Mouse (Mus musculus): ENCODE results near the gene Olfr656. TPM values are rescaled to one million over a fixed set of nuclear protein-coding genes. Genes with fewer than 3 reads are reported as not detected.

Gene Olfr656
- polyA plus RNA-seq, 1 experiment from 2014 or later, result not detected

- no peaks in the 10 kb centered on the region for H3K4me1 ChIP-seq (ENCODE audit: control insufficient read depth, insufficient read depth, low read length)
- peak within 1 kb of the TSS; percentile 24; the same call in 1 of the 2 replicates for H3K4me3 ChIP-seq (replicated peaks; ENCODE audit: low read length)
- peak within 1 kb of the TSS; percentile 49 for H3K4me2 ChIP-seq (ENCODE audit: low read depth, low read length)
- ATAC-seq (ENCODE audit: insufficient read depth, low FRiP score), result peak; percentile 68; the same call in 1 of the 2 replicates
- no peaks in the 10 kb centered on the region for H3K36me3 ChIP-seq (ENCODE audit: control insufficient read depth, insufficient read depth, low read length)
- 22% methylated on average over 22 of the region's 22 CpGs for WGBS
- no peak within 1 kb of the TSS for H3K27ac ChIP-seq (ENCODE audit: low read length)
- no peaks in the 10 kb centered on the region for H3K27me3 ChIP-seq (ENCODE audit: control insufficient read depth, insufficient read depth, low read length)
- H3K9ac ChIP-seq (ENCODE audit: low read length), result no peak within 1 kb of the TSS
- no peaks in the 10 kb centered on the region for H3K9me3 ChIP-seq (replicated peaks; ENCODE audit: control insufficient read depth, low read length)
Observed at GRCm38 (mm10) chr7:104646841-104647482, 33.2 kb downstream of the Olfr656 start, which contains the start of gene Olfr658. Gene Olfr658 (minus strand): TSS chr7:104647305.

GRCm38 (mm10) chr7:104666453-104666852 lies 52.7 kb downstream of the Olfr656 start, which contains the start of gene Olfr659:
Gene Olfr659 (plus strand): TSS chr7:104666753.
- no peak within 1 kb of the TSS for H3K4me3 ChIP-seq (replicated peaks; ENCODE audit: low read length)
- no peak within 1 kb of the TSS for H3K9ac ChIP-seq (ENCODE audit: low read length)
- no peak within 1 kb of the TSS for H3K27ac ChIP-seq (ENCODE audit: low read length)
- H3K4me2 ChIP-seq (ENCODE audit: low read depth, low read length), result no peak within 1 kb of the TSS
- no peak for ATAC-seq (ENCODE audit: insufficient read depth, low FRiP score)
- 80% methylated on average over 3 of the region's 3 CpGs for WGBS
- no peaks in the 10 kb centered on the region for H3K27me3 ChIP-seq (ENCODE audit: control insufficient read depth, insufficient read depth, low read length)
- no peaks in the 10 kb centered on the region for H3K4me1 ChIP-seq (ENCODE audit: control insufficient read depth, insufficient read depth, low read length)
- no peaks in the 10 kb centered on the region for H3K36me3 ChIP-seq (ENCODE audit: control insufficient read depth, insufficient read depth, low read length)
- no peaks in the 10 kb centered on the region for H3K9me3 ChIP-seq (replicated peaks; ENCODE audit: control insufficient read depth, low read length)

Other genes with a start within 250 kb of the Olfr656 start
- gene Trim30b, start 244.1 kb upstream of the Olfr656 start, polyA plus RNA-seq (2015; fragmentation: Nextera tagmentation; extraction: Ambion mirVana), result 0.22 and 0.31 TPM in 2 replicates
- gene Trim30c, start 213.1 kb upstream of the Olfr656 start, polyA plus RNA-seq (2015; fragmentation: Nextera tagmentation; extraction: Ambion mirVana), result 0.25 and 0.26 TPM in 2 replicates
- gene Trim30a, start 148.8 kb upstream of the Olfr656 start, polyA plus RNA-seq (2015; fragmentation: Nextera tagmentation; extraction: Ambion mirVana), result 1.8 and 2.4 TPM in 2 replicates
- gene Trim30d, start 106.1 kb upstream of the Olfr656 start, polyA plus RNA-seq (2015; fragmentation: Nextera tagmentation; extraction: Ambion mirVana), result 0.62 and 1.1 TPM in 2 replicates
- gene Olfr651, start 63.8 kb upstream of the Olfr656 start, polyA plus RNA-seq (2015; fragmentation: Nextera tagmentation; extraction: Ambion mirVana), result not detected in 2 replicates
- not detected in 2 replicates for gene Olfr652, start 53.1 kb upstream of the Olfr656 start, polyA plus RNA-seq (2015; fragmentation: Nextera tagmentation; extraction: Ambion mirVana)
- gene Olfr653, start 36.6 kb upstream of the Olfr656 start, polyA plus RNA-seq (2015; fragmentation: Nextera tagmentation; extraction: Ambion mirVana), result not detected in 2 replicates
- gene Olfr654, start 26.9 kb upstream of the Olfr656 start, polyA plus RNA-seq (2015; fragmentation: Nextera tagmentation; extraction: Ambion mirVana), result not detected in 2 replicates
- not detected in 2 replicates for gene Olfr655, start 12.2 kb upstream of the Olfr656 start, polyA plus RNA-seq (2015; fragmentation: Nextera tagmentation; extraction: Ambion mirVana)
- gene Olfr657, start 10.8 kb downstream of the Olfr656 start, polyA plus RNA-seq (2015; fragmentation: Nextera tagmentation; extraction: Ambion mirVana), result not detected in 2 replicates
- gene Olfr658, start 33.4 kb downstream of the Olfr656 start, polyA plus RNA-seq (2015; fragmentation: Nextera tagmentation; extraction: Ambion mirVana), result not detected in 2 replicates
- not detected in 2 replicates for gene Olfr659, start 52.8 kb downstream of the Olfr656 start, polyA plus RNA-seq (2015; fragmentation: Nextera tagmentation; extraction: Ambion mirVana)
- gene Olfr661, start 72.5 kb downstream of the Olfr656 start, polyA plus RNA-seq (2015; fragmentation: Nextera tagmentation; extraction: Ambion mirVana), result not detected in 2 replicates
- not detected in 2 replicates for gene Usp17le, start 163.5 kb downstream of the Olfr656 start, polyA plus RNA-seq (2015; fragmentation: Nextera tagmentation; extraction: Ambion mirVana)
- gene Usp17lb, start 228.6 kb downstream of the Olfr656 start, polyA plus RNA-seq (2015; fragmentation: Nextera tagmentation; extraction: Ambion mirVana), result not detected in 2 replicates
- gene Usp17la, start 243.1 kb downstream of the Olfr656 start, polyA plus RNA-seq (2015; fragmentation: Nextera tagmentation; extraction: Ambion mirVana), result not detected in 2 replicates